Mouse (Mus musculus) CH12.LX (cell line): ENCODE measurements around the gene Pip5k1b.

Source experiments
- CHD2 ChIP-seq: IDR thresholded peaks from 2 replicates; pipeline ENCODE4 v1.6.1; 2011; ENCODE audit warnings: low read length, improper control_type of control experiment
- CTCF ChIP-seq, 2 experiments: IDR thresholded peaks in 1 of 2; conservative IDR thresholded peaks in 1 of 2; 2 replicates each; pipeline ENCODE4 v1.5.1; 2011 to 2012; ENCODE audit warnings: low read depth in 2 of 2, low read length in 2 of 2, improper control_type of control experiment in 1 of 2, inconsistent platforms in 1 of 2, mild to moderate bottlenecking in 1 of 2, moderate library complexity in 1 of 2
- HCFC1 ChIP-seq: IDR thresholded peaks from 2 replicates; pipeline ENCODE4 v1.6.1; 2012; ENCODE audit warnings: low read depth, mild to moderate bottlenecking, inconsistent platforms, low read length, improper control_type of control experiment
- JUN ChIP-seq: IDR thresholded peaks from 2 replicates; pipeline ENCODE4 v1.6.1; 2011; ENCODE audit warnings: low read depth, mild to moderate bottlenecking, low read length, improper control_type of control experiment, moderate library complexity; ENCODE audit not compliant: insufficient read depth
- MEF2A ChIP-seq: IDR thresholded peaks from 2 replicates; pipeline ENCODE4 v1.6.1; 2014; ENCODE audit warnings: low read depth, mild to moderate bottlenecking, inconsistent platforms, low read length, improper control_type of control experiment, borderline replicate concordance
- POLR2A ChIP-seq: IDR thresholded peaks from 2 replicates; pipeline ENCODE4 v1.6.1; 2011; ENCODE audit warnings: low read depth, mild to moderate bottlenecking, improper control_type of control experiment, low read length
- USF2 ChIP-seq: conservative IDR thresholded peaks from 2 replicates; pipeline ENCODE4 v1.6.1; 2011; ENCODE audit warnings: low read depth, low read length, improper control_type of control experiment

GRCm38 (mm10) chr19:24317038-24317591, 238.6 kb downstream of the Pip5k1b start:
- TF ChIP-seq HCFC1 (no peak), CTCF (conservative IDR thresholded peaks at IDR 0.05 in 1 of 2, IDR thresholded peaks at IDR 0.05 in 1 of 2; ENCODE audit: low read depth in 2 of 2, low read length in 2 of 2) (no peak), USF2 (no peak), MEF2A (no peak), JUN (no peak), POLR2A (no peak), CHD2 (no peak)
